Mouse (Mus musculus) C2C12 (cell line): ENCODE data around the gene Tspan4.
A peak's percentile ranks its signal among the peaks of the same experiment; 100 is the strongest.

ENCODE experiments used
- CEBPB ChIP-seq: IDR thresholded peaks from one replicate; pipeline ENCODE4 v1.6.1; 2011; ENCODE audit warnings: low read depth, mild to moderate bottlenecking, control low read depth, moderate library complexity
- CTCF ChIP-seq: IDR thresholded peaks from one replicate; pipeline ENCODE4 v1.5.1; 2011; ENCODE audit not compliant: control insufficient read depth, insufficient read depth, insufficient read length
- MAX ChIP-seq: IDR thresholded peaks from one replicate; pipeline ENCODE4 v1.6.1; 2011; ENCODE audit warnings: mild to moderate bottlenecking, control low read depth
- MYOD1 ChIP-seq: IDR thresholded peaks from one replicate; pipeline ENCODE4 v1.6.1; 2011; ENCODE audit warnings: low read depth; ENCODE audit not compliant: control insufficient read depth, insufficient read length
- MYOG ChIP-seq: IDR thresholded peaks from one replicate; pipeline ENCODE4 v1.6.1; 2011; ENCODE audit not compliant: control insufficient read depth, insufficient read length; ENCODE audit errors: extremely low read depth

GRCm38 (mm10) chr7:141443828-141444237, 31.2 kb upstream of the Tspan4 start, which contains the start of gene Pidd1:
- TF ChIP-seq CTCF: no peak
- no peak for TF ChIP-seq CEBPB
- no peak for TF ChIP-seq MYOG
- peak; percentile 41 for TF ChIP-seq MAX
- TF ChIP-seq MYOD1: no peak
